Mouse (Mus musculus): ENCODE measurements around the gene Pcnx2.

GRCm38 (mm10) chr8:125869739-125870138 is 28.4 kb downstream of the Pcnx2 start:
- TF ChIP-seq TAL1 (IDR thresholded peaks at IDR 0.05; ENCODE audit: low read length) (no peak), GATA1 (IDR thresholded peaks at IDR 0.05; ENCODE audit: low read length) (no peak)

Data from erythroblast, embryonic 14.5 days (primary cell).